Mouse (Mus musculus) heart, embryonic 16.5 days (tissue): Measurements from ENCODE around the gene Abat. TPM values are rescaled to one million over a fixed set of nuclear protein-coding genes. Genes with fewer than 3 reads are reported as not detected.

Source experiments
- ATAC-seq: fragments of 200-750 bp; cut with Nextera tagmentation; replicated peaks from 2 replicates; pipeline ENCODE4 v1.8.0; 2017; ENCODE audit warnings: moderate number of reproducible peaks; ENCODE audit not compliant: insufficient read depth, low FRiP score; ENCODE audit errors: extremely low read depth
- H3K27ac ChIP-seq: fragments of 300-500 bp; sonication (generic); 2 replicates; pipeline ENCODE4 v1.5.1; 2014; ENCODE audit warnings: mild to moderate bottlenecking, low read length, control low read depth, moderate library complexity
- H3K27me3 ChIP-seq: fragments of 300-500 bp; sonication (generic); 2 replicates; pipeline ENCODE4 v1.6.1; 2014; ENCODE audit warnings: low read length, mixed read lengths; ENCODE audit not compliant: control insufficient read depth, insufficient read depth
- H3K36me3 ChIP-seq: fragments of 300-500 bp; sonication (generic); 2 replicates; pipeline ENCODE4 v1.6.1; 2014; ENCODE audit not compliant: control insufficient read depth, insufficient read depth
- H3K4me1 ChIP-seq: fragments of 300-500 bp; sonication (generic); 2 replicates; pipeline ENCODE4 v1.6.1; 2014; ENCODE audit warnings: low read length, mixed read lengths; ENCODE audit not compliant: control insufficient read depth, insufficient read depth
- H3K4me2 ChIP-seq: fragments of 300-500 bp; sonication (generic); 2 replicates; pipeline ENCODE4 v1.6.1; 2014; ENCODE audit warnings: low read depth, mild to moderate bottlenecking, control low read depth, low read length
- H3K4me3 ChIP-seq: fragments of 300-500 bp; sonication (generic); 2 replicates; pipeline ENCODE4 v1.5.1; 2014; ENCODE audit warnings: mild to moderate bottlenecking, control low read depth, low read length
- H3K9ac ChIP-seq: fragments of 300-500 bp; sonication (generic); 2 replicates; pipeline ENCODE4 v1.6.1; 2014; ENCODE audit warnings: low read length, control low read depth
- H3K9me3 ChIP-seq: fragments of 300-500 bp; sonication (generic); replicated peaks from 2 replicates; pipeline ENCODE4 v1.6.1; 2016; ENCODE audit warnings: low read length; ENCODE audit not compliant: control insufficient read depth
- WGBS: fragments of 180-500 bp; shearing (Covaris S2); extraction: QIAGEN DNeasy Blood & Tissue Kit; methylation state at CpG from one replicate; pipeline ENCODE4 v1.1.7; 2014; 5-methylcytosine and 5-hydroxymethylcytosine counted together
- polyA plus RNA-seq: library from polyadenylated mRNA; unstranded; fragments of >200 nt; fragmentation: Nextera tagmentation; extraction: Ambion mirVana; gene quantifications from 2 replicates; pipeline ENCODE4 v1.2.1, GENCODE M21; 2015

Gene Abat
- polyA plus RNA-seq, 1 experiment from 2014 or later = 28.6 TPM

DNA sequence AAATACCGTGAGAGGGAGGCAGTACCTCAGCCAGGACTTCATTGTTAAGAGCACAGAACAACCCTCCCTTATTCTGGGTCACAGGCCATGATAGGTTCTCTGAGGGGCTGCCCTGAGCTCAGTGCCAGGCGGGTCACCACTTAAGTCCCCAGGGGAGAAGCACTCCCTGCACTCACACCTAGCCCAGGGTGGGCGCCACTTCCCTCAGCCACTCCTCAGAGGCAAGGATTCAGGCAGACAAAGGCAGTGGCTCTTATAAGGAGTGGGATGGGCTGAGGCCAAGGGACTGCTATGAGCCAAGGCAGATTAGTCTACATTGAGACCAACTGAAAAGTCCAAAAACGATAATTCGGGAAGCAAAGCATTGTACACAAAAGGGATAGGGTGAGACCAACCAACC is 152.1 kb downstream of the Abat start:
- no peak for ATAC-seq

DNA sequence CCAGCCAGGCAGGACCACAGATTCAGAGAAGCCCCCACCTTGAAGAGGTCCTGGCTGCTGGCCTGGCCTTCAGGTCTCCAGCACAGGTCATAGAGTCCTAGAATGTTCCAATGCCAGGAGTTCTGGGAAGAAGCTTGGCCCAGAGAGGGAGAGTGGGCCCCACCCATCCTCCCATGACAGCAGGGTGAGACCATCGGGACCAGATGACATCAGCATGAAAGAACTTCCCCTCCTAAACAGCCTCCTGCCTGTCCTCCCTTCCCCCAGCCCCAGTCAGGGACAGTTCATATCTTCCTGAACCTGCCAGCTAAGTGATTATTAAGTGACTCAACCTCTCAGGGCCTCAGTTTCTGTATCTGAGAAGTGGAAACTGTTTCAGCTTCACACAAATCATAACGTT is 153.2 kb downstream of the Abat start:
- Histone ChIP-seq H3K4me3 (no peak overlapping the region), H3K9ac (peak overlapping the region; percentile 22; the same call in 1 of the 2 replicates), H3K9me3 (no peaks in the 10 kb centered on the region), H3K4me1 (peaks cover 56% of the 10 kb centered on the region), H3K27me3 (no peaks in the 10 kb centered on the region), H3K36me3 (0 out of 2 replicates have a peak, but pooled peaks cover 2% of the 10 kb centered on the region), H3K4me2 (no peak overlapping the region), H3K27ac (peak overlapping the region; percentile 58)
- ATAC-seq = peak; percentile 38
- WGBS = 12% methylated on average over 2 of the region's 2 CpGs

More for the DNA sequence above, 152.1 kb downstream of the Abat start:
- 86% methylated on average over 5 of the region's 5 CpGs for WGBS
- peaks cover 47% of the 10 kb centered on the region for H3K4me1 ChIP-seq
- no peak overlapping the region for H3K9ac ChIP-seq
- no peak overlapping the region for H3K4me2 ChIP-seq
- no peak overlapping the region for H3K27ac ChIP-seq
- no peak overlapping the region for H3K4me3 ChIP-seq
- no peaks in the 10 kb centered on the region for H3K9me3 ChIP-seq
- H3K36me3 ChIP-seq = peaks cover 6% of the 10 kb centered on the region
- H3K27me3 ChIP-seq = no peaks in the 10 kb centered on the region

DNA sequence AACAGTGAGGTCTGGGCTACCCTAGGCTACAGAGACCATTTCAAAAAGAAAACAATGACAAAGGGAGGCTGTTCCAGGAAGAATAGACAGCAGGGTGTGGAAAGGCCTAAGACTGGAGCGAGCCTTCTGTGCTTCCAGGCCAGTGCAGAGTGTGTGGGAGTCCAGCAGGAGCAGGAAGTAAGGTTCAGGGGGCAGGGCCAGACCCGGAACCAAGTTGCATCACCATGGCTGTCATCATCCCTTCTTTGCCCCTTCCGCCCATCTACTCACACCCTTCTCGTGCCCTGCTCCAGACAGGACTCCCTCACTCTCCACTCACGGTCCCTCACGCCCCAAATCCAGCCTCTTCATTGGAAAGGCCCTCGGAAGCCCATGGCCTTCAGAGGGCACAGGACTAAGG is 154.0 kb downstream of the Abat start:
- H3K4me2 ChIP-seq = 0 out of 2 replicates have a peak overlapping the region, but pooled peaks have one; percentile 6
- no peak overlapping the region for H3K9ac ChIP-seq
- peaks cover 56% of the 10 kb centered on the region for H3K4me1 ChIP-seq

DNA sequence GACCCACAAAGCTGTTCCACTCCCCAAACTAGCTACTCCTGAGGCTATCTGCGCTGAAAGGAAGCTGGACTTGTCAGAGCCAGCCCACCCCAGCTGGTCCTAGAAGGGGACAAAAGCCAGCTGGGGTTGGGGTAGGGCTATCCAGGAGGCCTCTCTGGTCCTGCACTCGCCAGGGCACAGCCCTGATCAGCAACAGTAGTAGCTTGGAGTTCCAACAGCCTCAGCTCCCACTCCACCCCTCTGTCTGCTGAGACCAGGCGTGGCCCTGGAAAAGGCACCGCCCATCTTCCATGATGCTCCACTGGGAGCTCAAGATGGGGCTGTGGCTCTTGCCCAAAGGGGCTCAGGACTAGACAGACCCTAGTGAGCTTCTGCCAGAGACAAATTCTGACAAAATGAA is 154.6 kb downstream of the Abat start:
- Histone ChIP-seq H3K4me1 (peaks cover 56% of the 10 kb centered on the region), H3K4me3 (no peak overlapping the region), H3K9ac (no peak overlapping the region; the same call in 1 of the 2 replicates), H3K4me2 (0 out of 2 replicates have a peak overlapping the region, but pooled peaks have one; percentile 6), H3K9me3 (no peaks in the 10 kb centered on the region), H3K27me3 (no peaks in the 10 kb centered on the region), H3K27ac (peak overlapping the region; percentile 47), H3K36me3 (0 out of 2 replicates have a peak, but pooled peaks cover 2% of the 10 kb centered on the region)
- 66% methylated on average over 4 of the region's 4 CpGs for WGBS
- no peak for ATAC-seq

More for the DNA sequence above, 154.0 kb downstream of the Abat start:
- WGBS = 48% methylated on average over 7 of the region's 7 CpGs
- Histone ChIP-seq H3K36me3 (0 out of 2 replicates have a peak, but pooled peaks cover 2% of the 10 kb centered on the region), H3K4me3 (no peak overlapping the region), H3K9me3 (no peaks in the 10 kb centered on the region), H3K27ac (peak overlapping the region; percentile 47), H3K27me3 (no peaks in the 10 kb centered on the region)
- ATAC-seq = no peak

DNA sequence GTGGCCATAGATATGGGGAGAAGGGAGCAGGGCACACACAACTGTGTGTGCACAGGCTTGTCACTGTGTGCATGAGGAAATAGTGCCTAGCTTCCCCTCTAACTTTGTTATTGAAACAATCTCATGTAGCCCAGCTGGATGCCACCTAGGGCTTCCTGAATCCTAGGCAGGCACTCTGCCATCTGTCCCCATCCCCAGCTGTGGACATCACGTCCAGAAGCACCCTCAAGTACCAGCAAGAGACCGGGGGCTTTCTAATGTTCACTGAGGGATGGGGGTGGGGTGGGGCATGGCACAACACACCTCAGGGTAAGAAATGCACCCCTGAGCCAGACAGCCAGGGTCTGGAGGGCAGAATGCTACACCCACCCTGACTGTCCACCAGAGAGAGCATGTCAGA is 155.2 kb downstream of the Abat start:
- H3K9me3 ChIP-seq = no peaks in the 10 kb centered on the region
- H3K27me3 ChIP-seq = no peaks in the 10 kb centered on the region
- WGBS = 61% methylated on average over 2 of the region's 2 CpGs
- no peak for ATAC-seq
- H3K27ac ChIP-seq = peak overlapping the region; percentile 24
- H3K4me2 ChIP-seq = 0 out of 2 replicates have a peak overlapping the region, but pooled peaks have one; percentile 2
- H3K36me3 ChIP-seq = 0 out of 2 replicates have a peak, but pooled peaks cover 2% of the 10 kb centered on the region
- H3K4me3 ChIP-seq = no peak overlapping the region
- H3K9ac ChIP-seq = peak overlapping the region; percentile 28
- H3K4me1 ChIP-seq = peaks cover 56% of the 10 kb centered on the region

DNA sequence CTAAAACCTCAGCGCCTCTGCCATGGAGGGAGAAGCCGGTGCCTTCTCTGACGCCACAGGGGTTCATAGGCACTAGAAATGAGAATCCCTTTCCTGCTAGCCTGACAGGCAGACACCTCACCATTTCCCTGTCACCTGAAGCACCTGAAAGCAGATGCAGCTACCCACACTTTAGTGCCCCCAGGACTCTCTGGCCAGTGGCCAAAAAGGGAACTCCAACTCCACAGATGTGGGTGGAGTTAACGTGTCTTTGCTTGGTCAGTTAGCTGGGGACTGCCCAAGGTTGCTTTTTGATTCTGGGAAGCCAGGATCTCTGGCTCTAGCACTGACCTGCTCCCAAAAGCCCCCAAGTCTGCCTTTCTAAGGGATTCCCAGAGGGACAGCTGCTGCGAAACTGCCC is 156.2 kb downstream of the Abat start:
- Histone ChIP-seq H3K4me3 (peak overlapping the region; percentile 7; the same call in 1 of the 2 replicates), H3K9me3 (no peaks in the 10 kb centered on the region), H3K27me3 (no peaks in the 10 kb centered on the region), H3K4me2 (peak overlapping the region; percentile 94), H3K4me1 (peaks cover 56% of the 10 kb centered on the region), H3K36me3 (no peaks in the 10 kb centered on the region), H3K27ac (peak overlapping the region; percentile 34; the same call in 1 of the 2 replicates), H3K9ac (peak overlapping the region; percentile 34)
- ATAC-seq = no peak
- WGBS = 66% methylated on average over 5 of the region's 5 CpGs

DNA sequence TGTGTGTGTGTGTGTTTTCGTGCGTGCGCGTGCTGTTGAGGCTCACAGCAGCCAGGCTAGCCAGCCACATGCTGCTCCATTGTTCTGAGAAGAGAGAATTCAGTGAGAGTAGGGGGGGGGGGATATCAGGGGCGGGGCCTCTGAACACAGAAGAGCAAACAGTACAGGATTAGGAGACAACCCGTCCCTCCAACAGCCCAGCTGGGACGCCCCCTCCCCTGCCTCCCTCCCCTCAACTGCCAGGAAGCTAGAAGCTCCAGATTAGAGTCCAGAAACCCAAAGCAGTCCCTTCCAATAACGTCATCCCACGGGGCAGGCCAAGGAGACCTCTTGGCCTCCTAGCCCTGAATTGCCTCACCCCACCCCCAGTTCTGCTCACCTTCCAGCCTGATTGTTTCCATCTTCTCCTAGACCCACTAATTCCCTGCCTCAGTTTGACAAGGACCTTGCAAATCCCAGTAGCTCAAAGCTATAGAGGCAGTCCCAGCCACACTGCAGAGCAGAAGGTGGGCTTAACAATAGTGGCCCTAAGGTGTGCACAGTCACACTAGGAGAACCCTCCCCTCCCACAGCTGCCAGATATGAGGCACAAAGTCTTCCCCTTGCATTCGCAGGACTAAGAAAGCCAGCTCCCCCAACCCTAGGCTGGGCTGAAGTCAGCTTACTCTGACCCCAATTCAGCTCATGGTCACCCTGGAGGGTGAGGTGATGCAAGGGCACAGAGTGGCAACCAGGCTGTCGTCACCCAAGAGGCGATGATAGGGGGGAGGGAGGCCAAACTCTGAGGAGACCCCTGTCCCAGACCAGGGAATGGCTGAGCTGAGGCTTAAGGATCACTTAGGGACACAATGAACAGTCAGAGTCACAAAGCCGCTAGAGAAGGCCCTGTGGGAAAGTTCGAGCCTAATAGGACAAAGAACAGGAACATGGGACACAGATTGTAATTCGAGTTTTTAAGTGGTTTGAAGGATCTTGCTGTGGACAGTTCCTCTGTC is 157.1 kb downstream of the Abat start:
- Histone ChIP-seq H3K36me3 (no peaks in the 10 kb centered on the region), H3K9ac (peak overlapping the region; percentile 82), H3K4me3 (peak overlapping the region; percentile 86), H3K9me3 (no peaks in the 10 kb centered on the region), H3K27ac (peak overlapping the region; percentile 88), H3K4me2 (peak overlapping the region; percentile 94), H3K27me3 (no peaks in the 10 kb centered on the region), H3K4me1 (peaks cover 56% of the 10 kb centered on the region)
- 11% methylated on average over 14 of the region's 15 CpGs for WGBS
- ATAC-seq = no peak
